27 mouse cellular contexts compared by ENCODE assay signal in the genomic region with DNA sequence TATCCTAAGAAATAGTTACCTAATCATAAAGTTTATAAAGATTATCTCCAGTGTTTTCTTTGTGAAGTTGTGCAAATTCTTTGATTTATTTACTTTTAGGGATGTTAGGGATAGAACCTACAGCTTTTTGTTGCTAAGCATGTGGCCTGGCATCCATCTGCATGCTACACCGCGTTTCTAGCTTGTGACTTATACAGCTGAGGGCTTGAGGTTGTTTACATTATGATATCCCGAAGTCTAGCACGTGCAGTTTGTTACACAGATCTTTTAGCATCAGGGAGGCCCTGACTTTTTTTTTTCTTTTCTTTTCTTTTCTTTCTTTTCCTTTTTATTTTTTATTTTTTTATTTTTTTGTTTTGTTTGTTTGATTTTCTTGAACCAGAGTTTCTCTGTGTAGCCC. TPM values are rescaled to one million over a fixed set of nuclear protein-coding genes. Genes with fewer than 3 reads are reported as not detected.
DNase-seq lines count a peak whose midpoint lies in the region; ATAC-seq and TF ChIP-seq lines count a peak whose summit lies in the region.
"Had no signal": no experiment of that assay in that cellular context is flagged by ENCODE, and none has a peak within 500 bp of the region (broad histone marks: within the 10 kb centered on the region; RNA-seq: fewer than 3 reads in every experiment).

No protein-coding gene starts in this region.

- no peak overlapping the region for H3K4me3 ChIP-seq in heart, embryonic 11.5 days (ENCODE audit: low read depth, low read length)
- H3K4me3 ChIP-seq in heart, embryonic 16.5 days (ENCODE audit: low read length): no peak overlapping the region
- no peak overlapping the region for H3K4me3 ChIP-seq in liver, adult 2 months (ENCODE audit: insufficient read depth, low read depth, low read length)
- no peak overlapping the region for H3K4me3 ChIP-seq in liver, postnatal 0 days (ENCODE audit: low read depth, low read length)
- H3K4me3 ChIP-seq in stomach, postnatal 0 days (ENCODE audit: low read depth, low read length): no peak overlapping the region
- H3K4me3 ChIP-seq: forebrain, embryonic 13.5 days; hindbrain, embryonic 10.5 days; hindbrain, embryonic 15.5 days; left cerebral cortex, adult 2 months; limb, embryonic 12.5 days had no signal

- TF ChIP-seq POLR2A in liver, adult 2 months (IDR thresholded peaks at IDR 0.05; ENCODE audit: extremely low read depth, insufficient read depth, low read length): no peak

- ATAC-seq in heart, embryonic 11.5 days (replicated peaks; ENCODE audit: insufficient number of reproducible peaks, low FRiP score, low TSS enrichment): no peak
- no peak for ATAC-seq in heart, embryonic 16.5 days (replicated peaks; ENCODE audit: extremely low read depth, insufficient read depth, low FRiP score)
- no peak for ATAC-seq in liver, postnatal 0 days
- ATAC-seq in stomach, postnatal 0 days (ENCODE audit: low FRiP score, low TSS enrichment): peak; percentile 59; the same call in 1 of the 2 replicates
- ATAC-seq: CD4-positive, CD25-positive, alpha-beta regulatory T cell, adult 4 months; forebrain, embryonic 13.5 days; inflammation-experienced regulatory T-cells, adult 6 months had no signal

- TF ChIP-seq EP300 in liver, postnatal 0 days (IDR thresholded peaks at IDR 0.05; ENCODE audit: low read depth): no peak
- TF ChIP-seq EP300 in stomach, postnatal 0 days (optimal IDR thresholded peaks at IDR 0.05): no peak

- peaks cover 17% of the 10 kb centered on the region for H3K79me2 ChIP-seq in liver, adult 2 months (ENCODE audit: control insufficient read depth, insufficient read depth, low read length)

- peak overlapping the region; percentile 70 for H3K27ac ChIP-seq in heart, embryonic 11.5 days (ENCODE audit: low read depth, low read length)
- H3K27ac ChIP-seq in heart, embryonic 16.5 days (ENCODE audit: low read length): peak overlapping the region; percentile 71
- no peak overlapping the region for H3K27ac ChIP-seq in liver, adult 2 months (replicated peaks; ENCODE audit: insufficient read depth, low read depth, low read length)
- H3K27ac ChIP-seq in liver, postnatal 0 days (ENCODE audit: low read depth): no peak overlapping the region
- H3K27ac ChIP-seq in stomach, postnatal 0 days (replicated peaks): no peak overlapping the region
- H3K27ac ChIP-seq: forebrain, embryonic 13.5 days; hindbrain, embryonic 10.5 days; hindbrain, embryonic 15.5 days; left cerebral cortex, adult 2 months; limb, embryonic 12.5 days; macrophage had no signal

- no peaks in the 10 kb centered on the region for H3K27me3 ChIP-seq in heart, embryonic 11.5 days (ENCODE audit: control insufficient read depth, insufficient read depth, low read length)
- H3K27me3 ChIP-seq in heart, embryonic 16.5 days (ENCODE audit: control insufficient read depth, insufficient read depth, low read length): no peaks in the 10 kb centered on the region
- no peaks in the 10 kb centered on the region for H3K27me3 ChIP-seq in liver, adult 2 months (ENCODE audit: control insufficient read depth, insufficient read depth, low read length)
- no peaks in the 10 kb centered on the region for H3K27me3 ChIP-seq in liver, postnatal 0 days (ENCODE audit: insufficient read depth, low read length)
- no peaks in the 10 kb centered on the region for H3K27me3 ChIP-seq in stomach, postnatal 0 days (ENCODE audit: control insufficient read depth, insufficient read depth, low read length)
- H3K27me3 ChIP-seq: forebrain, embryonic 13.5 days; hindbrain, embryonic 15.5 days; limb, embryonic 12.5 days had no signal

- 33% methylated on average over 4 of the region's 4 CpGs for WGBS in heart, embryonic 11.5 days (ENCODE audit: insufficient replicate concordance)
- WGBS in heart, embryonic 16.5 days: 23% methylated on average over 4 of the region's 4 CpGs
- WGBS in liver, adult 2 months: 15% methylated on average over 4 of the region's 4 CpGs
- 68% methylated on average over 4 of the region's 4 CpGs for WGBS in liver, postnatal 0 days (ENCODE audit: insufficient replicate concordance)
- 16% methylated on average over 4 of the region's 4 CpGs for WGBS in stomach, postnatal 0 days

- H3K9ac ChIP-seq in heart, embryonic 11.5 days (ENCODE audit: low read depth, low read length): no peak overlapping the region
- H3K9ac ChIP-seq in heart, embryonic 16.5 days (ENCODE audit: low read length): no peak overlapping the region
- H3K9ac ChIP-seq in liver, adult 2 months (ENCODE audit: low read depth, low read length): no peak overlapping the region
- H3K9ac ChIP-seq in liver, postnatal 0 days (replicated peaks): no peak overlapping the region
- H3K9ac ChIP-seq in stomach, postnatal 0 days (ENCODE audit: low read length): no peak overlapping the region
- H3K9ac ChIP-seq: forebrain, embryonic 13.5 days; hindbrain, embryonic 15.5 days; limb, embryonic 12.5 days had no signal

- no peak for TF ChIP-seq CTCF in liver, adult 2 months (IDR thresholded peaks at IDR 0.05; ENCODE audit: low read depth, low read length)
- no peak for TF ChIP-seq CTCF in liver, postnatal 0 days (IDR thresholded peaks at IDR 0.05; ENCODE audit: low read depth)
- no peak for TF ChIP-seq CTCF in stomach, postnatal 0 days (IDR thresholded peaks at IDR 0.05; ENCODE audit: low read depth)

- H3K36me3 ChIP-seq in heart, embryonic 11.5 days (ENCODE audit: control insufficient read depth, insufficient read depth, low read length): peaks cover 6% of the 10 kb centered on the region
- peaks cover 11% of the 10 kb centered on the region; the same call in 1 of the 2 replicates for H3K36me3 ChIP-seq in heart, embryonic 16.5 days (ENCODE audit: control insufficient read depth, insufficient read depth)
- H3K36me3 ChIP-seq in liver, adult 2 months (ENCODE audit: control insufficient read depth, insufficient read depth, low read length): peaks cover 19% of the 10 kb centered on the region
- H3K36me3 ChIP-seq in liver, postnatal 0 days (replicated peaks; ENCODE audit: insufficient read depth, low read length): peaks cover 16% of the 10 kb centered on the region
- 0 out of 2 replicates have a peak, but pooled peaks cover 2% of the 10 kb centered on the region for H3K36me3 ChIP-seq in stomach, postnatal 0 days (ENCODE audit: control insufficient read depth, insufficient read depth, low read length)

- no peak for DNase-seq in heart, adult 11 months
- DNase-seq in heart, adult 8-10 months (ENCODE audit: low spot score): no peak
- peak; percentile 36 for DNase-seq in liver, adult 2 months (ENCODE audit: extremely low read depth, low read depth, low spot score)
- no peak for DNase-seq in liver, postnatal 0 days
- DNase-seq in stomach, postnatal 0 days (ENCODE audit: low spot score): no peak
- DNase-seq: adrenal gland, postnatal 14 days; cerebellum, adult 11 months; cerebellum, adult 9-10 months; cerebellum, postnatal 36 days; gastrocnemius, postnatal 25 days; kidney, postnatal 14 days; lung, postnatal 10 days; midbrain, embryonic 14.5 days; thymus, adult 2 months; thymus, postnatal 36 days had no signal

- peaks cover 7% of the 10 kb centered on the region; the same call in 1 of the 2 replicates for H3K4me1 ChIP-seq in heart, embryonic 11.5 days (ENCODE audit: control insufficient read depth, insufficient read depth, low read length)
- H3K4me1 ChIP-seq in heart, embryonic 16.5 days (ENCODE audit: control insufficient read depth, insufficient read depth, low read length): peaks cover 19% of the 10 kb centered on the region
- H3K4me1 ChIP-seq in liver, adult 2 months (ENCODE audit: control insufficient read depth, insufficient read depth, low read length): peaks cover 35% of the 10 kb centered on the region
- peaks cover 6% of the 10 kb centered on the region for H3K4me1 ChIP-seq in liver, postnatal 0 days (ENCODE audit: insufficient read depth)
- no peaks in the 10 kb centered on the region for H3K4me1 ChIP-seq in stomach, postnatal 0 days (replicated peaks; ENCODE audit: control insufficient read depth, insufficient read depth)

- no peaks in the 10 kb centered on the region for H3K9me3 ChIP-seq in heart, embryonic 11.5 days (replicated peaks; ENCODE audit: control insufficient read depth, low read length)
- H3K9me3 ChIP-seq in heart, embryonic 16.5 days (replicated peaks; ENCODE audit: control insufficient read depth, low read length): no peaks in the 10 kb centered on the region
- no peaks in the 10 kb centered on the region for H3K9me3 ChIP-seq in liver, postnatal 0 days (ENCODE audit: low read length)
- no peaks in the 10 kb centered on the region for H3K9me3 ChIP-seq in stomach, postnatal 0 days (ENCODE audit: control insufficient read depth, low read length)
- H3K9me3 ChIP-seq: forebrain, embryonic 13.5 days; hindbrain, embryonic 10.5 days; hindbrain, embryonic 15.5 days; limb, embryonic 12.5 days had no signal

- H3K4me2 ChIP-seq in heart, embryonic 11.5 days: peak overlapping the region; percentile 27
- peak overlapping the region; percentile 22 for H3K4me2 ChIP-seq in heart, embryonic 16.5 days (ENCODE audit: low read depth, low read length)
- no peak overlapping the region for H3K4me2 ChIP-seq in liver, postnatal 0 days (ENCODE audit: low read depth, low read length)
- no peak overlapping the region for H3K4me2 ChIP-seq in stomach, postnatal 0 days (replicated peaks; ENCODE audit: low read depth)
- H3K4me2 ChIP-seq: forebrain, embryonic 13.5 days; hindbrain, embryonic 15.5 days; limb, embryonic 12.5 days; liver, embryonic 11.5 days had no signal

RNA-seq across cellular contexts. Expression of a gene that starts 12.1 kb away (rescaled TPM):
- 85.4 and 105 TPM in 2 replicates for polyA plus RNA-seq in heart, embryonic 11.5 days (2014; fragmentation: Nextera tagmentation; extraction: Ambion mirVana)
- 117 and 129 TPM in 2 replicates for polyA plus RNA-seq in heart, embryonic 16.5 days (2015; fragmentation: Nextera tagmentation; extraction: Ambion mirVana)
- 100 to 1,000 TPM; 120 to 132 (median 125) TPM for total RNA-seq in heart, adult 8-10 months (2022)
- 92.7 and 95.6 TPM in 2 replicates for total RNA-seq in liver, adult 2 months (2014; rRNA removed)
- 48.5 and 54.1 TPM in 2 replicates for polyA plus RNA-seq in liver, adult 2 months (2012; rRNA removed)
- 43.0 and 48.3 TPM in 2 replicates for polyA plus RNA-seq in liver, postnatal 0 days (2015; fragmentation: Nextera tagmentation; extraction: Ambion mirVana)
- 57.0 and 59.8 TPM in 2 replicates for polyA plus RNA-seq in stomach, postnatal 0 days (2015; fragmentation: Nextera tagmentation; extraction: Ambion mirVana)

RNA-seq across cellular contexts. Expression of a gene that starts 33.4 kb away (rescaled TPM):
- 120 and 139 TPM in 2 replicates for polyA plus RNA-seq in heart, embryonic 11.5 days (2014; fragmentation: Nextera tagmentation; extraction: Ambion mirVana)
- 130 and 135 TPM in 2 replicates for polyA plus RNA-seq in heart, embryonic 16.5 days (2015; fragmentation: Nextera tagmentation; extraction: Ambion mirVana)
- total RNA-seq in heart, adult 8-10 months (2022): 100 to 1,000 TPM; 108 to 144 (median 125) TPM
- total RNA-seq in liver, adult 2 months (2014; rRNA removed): 87.3 and 92.5 TPM in 2 replicates
- polyA plus RNA-seq in liver, adult 2 months (2012; rRNA removed): 99.3 and 113 TPM in 2 replicates
- polyA plus RNA-seq in liver, postnatal 0 days (2015; fragmentation: Nextera tagmentation; extraction: Ambion mirVana): 85.9 and 91.7 TPM in 2 replicates
- polyA plus RNA-seq in stomach, postnatal 0 days (2015; fragmentation: Nextera tagmentation; extraction: Ambion mirVana): 82.9 and 92.0 TPM in 2 replicates

RNA-seq across cellular contexts. Expression of a gene that starts 46.6 kb away (rescaled TPM):
- 121 and 147 TPM in 2 replicates for polyA plus RNA-seq in heart, embryonic 11.5 days (2014; fragmentation: Nextera tagmentation; extraction: Ambion mirVana)
- polyA plus RNA-seq in heart, embryonic 16.5 days (2015; fragmentation: Nextera tagmentation; extraction: Ambion mirVana): 181 and 193 TPM in 2 replicates
- total RNA-seq in heart, adult 8-10 months (2022): 10 to 100 TPM; 41.7 to 74.1 (median 60.0) TPM
- total RNA-seq in liver, adult 2 months (2014; rRNA removed): 9.4 and 13.1 TPM in 2 replicates
- 8.4 and 10.2 TPM in 2 replicates for polyA plus RNA-seq in liver, adult 2 months (2012; rRNA removed)
- polyA plus RNA-seq in liver, postnatal 0 days (2015; fragmentation: Nextera tagmentation; extraction: Ambion mirVana): 14.1 and 14.5 TPM in 2 replicates
- polyA plus RNA-seq in stomach, postnatal 0 days (2015; fragmentation: Nextera tagmentation; extraction: Ambion mirVana): 79.4 and 81.6 TPM in 2 replicates

RNA-seq across cellular contexts. Expression of a gene that starts 59.7 kb away (rescaled TPM):
- 205 and 230 TPM in 2 replicates for polyA plus RNA-seq in heart, embryonic 11.5 days (2014; fragmentation: Nextera tagmentation; extraction: Ambion mirVana)
- polyA plus RNA-seq in heart, embryonic 16.5 days (2015; fragmentation: Nextera tagmentation; extraction: Ambion mirVana): 106 and 108 TPM in 2 replicates
- 1 to 10 TPM; 2.5 to 6.9 (median 3.7) TPM for total RNA-seq in heart, adult 8-10 months (2022)
- 0.07 and 0.74 TPM in 2 replicates for total RNA-seq in liver, adult 2 months (2014; rRNA removed)
- polyA plus RNA-seq in liver, adult 2 months (2012; rRNA removed): 0.16 and 0.21 TPM in 2 replicates
- polyA plus RNA-seq in liver, postnatal 0 days (2015; fragmentation: Nextera tagmentation; extraction: Ambion mirVana): 0.61 and 9.1 TPM in 2 replicates
- 9.8 and 9.9 TPM in 2 replicates for polyA plus RNA-seq in stomach, postnatal 0 days (2015; fragmentation: Nextera tagmentation; extraction: Ambion mirVana)
- total RNA-seq: monocyte, adult 5-6 weeks had no signal
- polyA plus RNA-seq: CD4-positive, CD25-positive, alpha-beta regulatory T cell, adult 4 months; inflammation-experienced regulatory T-cells, adult 6 months; macrophage had no signal

Comparison
In these comparisons a context has a peak if more than half of its experiments do, and no peak if none do; other contexts are left out.
1. H3K27ac ChIP-seq: peak in heart, embryonic 11.5 days (single experiment) and heart, embryonic 16.5 days (single experiment); none in liver, adult 2 months (single experiment), liver, postnatal 0 days (single experiment) and stomach, postnatal 0 days (single experiment).
2. H3K4me2 ChIP-seq: peak in heart, embryonic 11.5 days (single experiment) and heart, embryonic 16.5 days (single experiment); none in liver, postnatal 0 days (single experiment) and stomach, postnatal 0 days (single experiment).